Mouse (Mus musculus) adrenal gland (tissue): ENCODE data around the gene Tomm22.

ENCODE experiments used
- intact Hi-C: fragments of 180-260 bp; cut with DNase I; formaldehyde crosslinking; loops from one replicate; pipeline ENCODE4 v1.15.1; 2025

Gene Tomm22

GRCm38 (mm10) chr15:79685141-79685641 is 14.5 kb downstream of the Tomm22 start:
- intact Hi-C loops: loop anchor here (5.0 kb wide), 1 partner anchor 57 kb away; the partner anchor contains the start of gene Sun2

- intact Hi-C loops: loop anchor here (5.0 kb wide), 1 partner anchor 56 kb away; the partner anchor contains the start of gene Sun2
These were observed 15.6 kb downstream of the Tomm22 start for GRCm38 (mm10) chr15:79686046-79686869.

- intact Hi-C loops: loop anchor here (5.0 kb wide), 1 partner anchor 55 kb away; the partner anchor contains the start of gene Sun2
These were observed 16.5 kb downstream of the Tomm22 start for GRCm38 (mm10) chr15:79687175-79687574.

- intact Hi-C loops: loop anchor here (5.0 kb wide), 1 partner anchor 55 kb away; the partner anchor contains the start of gene Sun2
These were observed 17.1 kb downstream of the Tomm22 start, which contains the start of gene Josd1 for GRCm38 (mm10) chr15:79687646-79688267. Josd1 (minus strand) TSS chr15:79687919.

- intact Hi-C loops: loop anchor here (5.0 kb wide), 1 partner anchor 54 kb away; the partner anchor contains the start of gene Sun2
These were observed 17.8 kb downstream of the Tomm22 start for GRCm38 (mm10) chr15:79688268-79688956.

GRCm38 (mm10) chr15:79689662-79690425 is 19.2 kb downstream of the Tomm22 start:
- intact Hi-C loops: loop anchor here (5.0 kb wide), 1 partner anchor 52 kb away; the partner anchor contains the start of gene Sun2

GRCm38 (mm10) chr15:79690426-79691022 is 19.9 kb downstream of the Tomm22 start, which contains the start of gene Gtpbp1:
Gtpbp1 (plus strand) TSS chr15:79690845.
- intact Hi-C loops: no loop called here

- intact Hi-C loops: no loop called here
These were observed 20.4 kb downstream of the Tomm22 start for GRCm38 (mm10) chr15:79691023-79691508.

GRCm38 (mm10) chr15:79692334-79692733 is 21.7 kb downstream of the Tomm22 start:
- intact Hi-C loops: no loop called here

GRCm38 (mm10) chr15:79693740-79694139 is 23.1 kb downstream of the Tomm22 start:
- intact Hi-C loops: no loop called here

- intact Hi-C loops: no loop called here
These were observed 23.9 kb downstream of the Tomm22 start for GRCm38 (mm10) chr15:79694512-79694911.

- intact Hi-C loops: no loop called here
These were observed 24.9 kb downstream of the Tomm22 start for GRCm38 (mm10) chr15:79695516-79695915.

GRCm38 (mm10) chr15:79696508-79696907 is 25.8 kb downstream of the Tomm22 start:
- intact Hi-C loops: no loop called here

- intact Hi-C loops: no loop called here
These were observed 26.4 kb downstream of the Tomm22 start for GRCm38 (mm10) chr15:79697011-79697410.

GRCm38 (mm10) chr15:79697558-79698187 is 27.0 kb downstream of the Tomm22 start:
- intact Hi-C loops: no loop called here

GRCm38 (mm10) chr15:79706603-79707214 is 36.0 kb downstream of the Tomm22 start:
- intact Hi-C loops: no loop called here

- intact Hi-C loops: no loop called here
These were observed 37.7 kb downstream of the Tomm22 start for GRCm38 (mm10) chr15:79708229-79708822.

GRCm38 (mm10) chr15:79715646-79716045 is 45.0 kb downstream of the Tomm22 start:
- intact Hi-C loops: no loop called here
